Mouse (Mus musculus) cortical plate, adult 2 months (tissue): Measurements from ENCODE around the gene Gm16181.

Experiments used
- CTCF ChIP-seq: fragments of 200-500 bp; IDR thresholded peaks from 2 replicates; pipeline ENCODE4 v1.5.1; 2011; ENCODE audit warnings: mild to moderate bottlenecking, control low read depth, low read length; ENCODE audit not compliant: insufficient read depth; ENCODE audit errors: extremely low read depth
- POLR2A ChIP-seq: fragments of 200-500 bp; IDR thresholded peaks from 2 replicates; pipeline ENCODE4 v1.6.1; 2011; ENCODE audit warnings: mild to moderate bottlenecking, low read length, control low read depth; ENCODE audit not compliant: insufficient read depth; ENCODE audit errors: extremely low read depth

DNA sequence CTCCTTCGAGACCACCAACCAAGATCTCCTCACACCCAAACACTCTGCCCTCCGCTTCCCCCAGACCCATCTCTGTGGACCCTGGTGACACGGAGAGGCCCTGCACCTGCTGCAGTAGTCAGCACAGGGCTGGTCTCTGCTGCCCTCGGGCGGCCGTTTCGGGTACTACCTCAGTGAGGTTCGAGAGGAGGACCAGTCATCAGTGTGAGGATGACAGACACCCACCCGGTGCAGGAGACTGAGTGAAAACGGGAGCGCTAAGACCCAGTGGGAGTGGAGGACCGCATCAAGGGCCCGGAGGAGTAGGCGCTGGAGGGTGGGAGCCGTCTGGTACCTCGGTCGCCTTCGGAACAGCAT lies 15.7 kb downstream of the Gm16181 start:
- TF ChIP-seq POLR2A (peak; percentile 83), CTCF (peak; percentile 94)
